Mouse (Mus musculus): ENCODE results near the gene Socs1. TPM values are rescaled to one million over a fixed set of nuclear protein-coding genes. Genes with fewer than 3 reads are reported as not detected.

The Socs1 gene
- polyA plus RNA-seq, 1 experiment from 2014 or later, result 0.24 TPM

Other genes with a start within 250 kb of the Socs1 start
- 4.4 to 7.5 TPM (median 6.5 TPM) in 3 replicates for gene Dexi, start 242.5 kb downstream of the Socs1 start, polyA plus RNA-seq (2018)
- 9.0 to 13.9 TPM (median 12.7 TPM) in 3 replicates for gene Clec16a, start 240.2 kb downstream of the Socs1 start, polyA plus RNA-seq (2018)
- gene Tnp2, start 3.1 kb upstream of the Socs1 start, polyA plus RNA-seq (2018), result not detected in 3 replicates
- not detected in 3 replicates for gene Prm3, start 5.4 kb upstream of the Socs1 start, polyA plus RNA-seq (2018)
- not detected in 3 replicates for gene Prm2, start 10.6 kb upstream of the Socs1 start, polyA plus RNA-seq (2018)
- gene Prm1, start 20.3 kb upstream of the Socs1 start, polyA plus RNA-seq (2018), result not detected in 3 replicates
- gene Gm11172, start 27.4 kb upstream of the Socs1 start, polyA plus RNA-seq (2018), result not detected in 3 replicates
- gene Rmi2, start 49.5 kb upstream of the Socs1 start, polyA plus RNA-seq (2018), result 0.06 to 1.1 TPM in 2 of 3 replicates, not detected in the other

All from macrophage (primary cell).